Mouse (Mus musculus): ENCODE data around the gene Pdzd2. TPM values are rescaled to one million over a fixed set of nuclear protein-coding genes. Genes with fewer than 3 reads are reported as not detected.

The Pdzd2 gene
- total RNA-seq, 2 experiments from 2014 or later: 44.2 to 47.2 TPM

GRCm38 (mm10) chr15:12490969-12491368 is 248.8 kb downstream of the Pdzd2 start:
- DNase-seq (ENCODE audit: low spot score in 2 of 2): peak; percentile 42 to 75

GRCm38 (mm10) chr15:12490527-12490926 is 249.2 kb downstream of the Pdzd2 start:
- DNase-seq (ENCODE audit: low spot score in 2 of 2): no peak

- DNase-seq (ENCODE audit: low spot score in 2 of 2): peak in 1 of 2 experiments; percentile 40
Observed at GRCm38 (mm10) chr15:12488316-12488715, 251.4 kb downstream of the Pdzd2 start.

- DNase-seq (ENCODE audit: low spot score in 2 of 2): no peak
Observed at GRCm38 (mm10) chr15:12481261-12481660, 258.5 kb downstream of the Pdzd2 start.

GRCm38 (mm10) chr15:12480369-12480768 is 259.4 kb downstream of the Pdzd2 start:
- no peak for DNase-seq (ENCODE audit: low spot score in 2 of 2)

- DNase-seq (ENCODE audit: low spot score in 2 of 2): no peak
Observed at GRCm38 (mm10) chr15:12479326-12479725, 260.4 kb downstream of the Pdzd2 start.

GRCm38 (mm10) chr15:12473596-12473995 is 266.1 kb downstream of the Pdzd2 start:
- no peak for DNase-seq (ENCODE audit: low spot score in 2 of 2)

- DNase-seq (ENCODE audit: low spot score in 2 of 2): no peak
Observed at GRCm38 (mm10) chr15:12472646-12473045, 267.1 kb downstream of the Pdzd2 start.

GRCm38 (mm10) chr15:12470900-12471838 is 268.6 kb downstream of the Pdzd2 start:
- no peak for DNase-seq (ENCODE audit: low spot score in 2 of 2)

GRCm38 (mm10) chr15:12468625-12469024 is 271.1 kb downstream of the Pdzd2 start:
- no peak for DNase-seq (ENCODE audit: low spot score in 2 of 2)

- DNase-seq (ENCODE audit: low spot score in 2 of 2): no peak
Observed at GRCm38 (mm10) chr15:12465748-12466147, 274.0 kb downstream of the Pdzd2 start.

GRCm38 (mm10) chr15:12456808-12457207 is 282.9 kb downstream of the Pdzd2 start:
- no peak for DNase-seq (ENCODE audit: low spot score in 2 of 2)

- DNase-seq (ENCODE audit: low spot score in 2 of 2): no peak
Observed at GRCm38 (mm10) chr15:12453343-12453742, 286.4 kb downstream of the Pdzd2 start.

- DNase-seq (ENCODE audit: low spot score in 2 of 2): no peak
Observed at GRCm38 (mm10) chr15:12452141-12452995, 287.4 kb downstream of the Pdzd2 start.

- no peak for DNase-seq (ENCODE audit: low spot score in 2 of 2)
Observed at GRCm38 (mm10) chr15:12451448-12451847, 288.3 kb downstream of the Pdzd2 start.

GRCm38 (mm10) chr15:12450790-12451189 is 288.9 kb downstream of the Pdzd2 start:
- DNase-seq (ENCODE audit: low spot score in 2 of 2): no peak

GRCm38 (mm10) chr15:12449321-12449720 is 290.4 kb downstream of the Pdzd2 start:
- DNase-seq (ENCODE audit: low spot score in 2 of 2): no peak

- peak; percentile 59 to 83 for DNase-seq (ENCODE audit: low spot score in 2 of 2)
Observed at GRCm38 (mm10) chr15:12447021-12447434, 292.7 kb downstream of the Pdzd2 start.

GRCm38 (mm10) chr15:12444551-12444950 is 295.2 kb downstream of the Pdzd2 start:
- DNase-seq (ENCODE audit: low spot score in 2 of 2): no peak

GRCm38 (mm10) chr15:12439351-12439751 is 300.4 kb downstream of the Pdzd2 start:
- no peak for DNase-seq (ENCODE audit: low spot score in 2 of 2)

- DNase-seq (ENCODE audit: low spot score in 2 of 2): no peak
Observed at GRCm38 (mm10) chr15:12438691-12439090, 301.0 kb downstream of the Pdzd2 start.

GRCm38 (mm10) chr15:12438081-12438480 is 301.6 kb downstream of the Pdzd2 start:
- DNase-seq (ENCODE audit: low spot score in 2 of 2): no peak
